Comparison of ENCODE assay signal across 8 mouse cellular contexts in genomic region chr16:96144748-96145109, GRCm38 (mm10). TPM values are rescaled to one million over a fixed set of nuclear protein-coding genes. Genes with fewer than 3 reads are reported as not detected.
DNase-seq lines count a peak whose midpoint lies in the region; ATAC-seq and TF ChIP-seq lines count a peak whose summit lies in the region.
"Not testable (repeated sequence)": the region's sequence is repeated elsewhere in the genome, so short reads cannot be mapped to it uniquely, and the experiment has no call there.

No protein-coding gene starts in this region.

- not testable (repeated sequence) for H3K4me2 ChIP-seq in CH12.LX (ENCODE audit: insufficient read depth, low read depth, poor library complexity, severe bottlenecking); kidney, embryonic 14.5 days (replicated peaks; ENCODE audit: low read depth, low read length); liver, embryonic 11.5 days
- peak overlapping the region; percentile 13; the same call in 1 of the 2 replicates for H3K4me2 ChIP-seq in hindbrain, embryonic 13.5 days
- peak overlapping the region; percentile 78; the same call in 1 of the 2 replicates for H3K4me2 ChIP-seq in neural tube, embryonic 12.5 days (replicated peaks)

- not testable (repeated sequence) for TF ChIP-seq CTCF in CH12.LX (conservative IDR thresholded peaks at IDR 0.05 in 1 of 2, IDR thresholded peaks at IDR 0.05 in 1 of 2; ENCODE audit: low read depth in 2 of 2, low read length in 2 of 2)

- H3K79me2 ChIP-seq in CH12.LX (replicated peaks; ENCODE audit: control insufficient read depth, extremely low read depth, insufficient read depth, poor library complexity, severe bottlenecking) = peaks cover 13% of the 10 kb centered on the region

- dilution Hi-C loops in CH12.LX (cut with MboI; ENCODE audit: extremely low pct_ligation_motif_present, extremely low pct_unique_long_range_greater_than_20kb, low sequenced_read_pairs) = not testable (repeated sequence)

- peak overlapping the region in 2 of 3 experiments; percentile 54 to 64 for H3K4me3 ChIP-seq in CH12.LX (replicated peaks in 1 of 3; ENCODE audit: low read depth in 2 of 3, low read length in 2 of 3, poor library complexity in 1 of 3)
- peak overlapping the region; percentile 69 for H3K4me3 ChIP-seq in erythroblast, embryonic 14.5 days (replicated peaks)
- H3K4me3 ChIP-seq in heart, embryonic 10.5 days = peak overlapping the region; percentile 84
- H3K4me3 ChIP-seq in hindbrain, embryonic 13.5 days = peak overlapping the region; percentile 86; the same call in 1 of the 2 replicates
- H3K4me3 ChIP-seq in kidney, embryonic 14.5 days (ENCODE audit: low read length) = peak overlapping the region; percentile 85; the same call in 1 of the 2 replicates
- peak overlapping the region; percentile 91 for H3K4me3 ChIP-seq in liver, embryonic 11.5 days (ENCODE audit: low read depth, low read length)
- peak overlapping the region; percentile 100 for H3K4me3 ChIP-seq in megakaryocyte, embryonic 14.5 days (replicated peaks)
- H3K4me3 ChIP-seq in neural tube, embryonic 12.5 days = not testable (repeated sequence)

- not testable (repeated sequence) for DNase-seq in CH12.LX (ENCODE audit: extremely low read depth); heart, embryonic 10.5 days (ENCODE audit: low spot score); liver, embryonic 11.5 days (ENCODE audit: low spot score)

- ATAC-seq in hindbrain, embryonic 13.5 days (ENCODE audit: low FRiP score) = peak; percentile 50
- ATAC-seq in kidney, embryonic 14.5 days (ENCODE audit: low FRiP score, low TSS enrichment) = peak; percentile 5; the same call in 1 of the 2 replicates
- peak; percentile 18 for ATAC-seq in liver, embryonic 11.5 days (replicated peaks; ENCODE audit: low FRiP score)
- ATAC-seq in neural tube, embryonic 12.5 days (ENCODE audit: low FRiP score, low read depth) = peak; percentile 67

- not testable (repeated sequence) for H3K27me3 ChIP-seq in CH12.LX (replicated peaks); erythroblast, embryonic 14.5 days (ENCODE audit: control insufficient read depth); heart, embryonic 10.5 days (ENCODE audit: insufficient read depth, poor library complexity, severe bottlenecking); hindbrain, embryonic 13.5 days; kidney, embryonic 14.5 days (ENCODE audit: control insufficient read depth, insufficient read depth, low read length); liver, embryonic 11.5 days (replicated peaks; ENCODE audit: control insufficient read depth, insufficient read depth, low read length); megakaryocyte, embryonic 14.5 days (replicated peaks); neural tube, embryonic 12.5 days (replicated peaks)

- not testable (repeated sequence) for TF ChIP-seq EP300 in CH12.LX (IDR thresholded peaks at IDR 0.05; ENCODE audit: low read length)

- not testable (repeated sequence) for TF ChIP-seq POLR2A in CH12.LX (IDR thresholded peaks at IDR 0.05; ENCODE audit: low read depth, low read length)

- peaks cover 13 to 30% of the 10 kb centered on the region in 2 experiments for H3K4me1 ChIP-seq in CH12.LX (ENCODE audit: control insufficient read depth in 1 of 2, insufficient read depth in 2 of 2)
- H3K4me1 ChIP-seq in erythroblast, embryonic 14.5 days (ENCODE audit: control insufficient read depth) = peaks cover 30% of the 10 kb centered on the region
- peaks cover 38% of the 10 kb centered on the region for H3K4me1 ChIP-seq in heart, embryonic 10.5 days
- peaks cover 30% of the 10 kb centered on the region for H3K4me1 ChIP-seq in hindbrain, embryonic 13.5 days (replicated peaks)
- peaks cover 11% of the 10 kb centered on the region; the same call in 1 of the 2 replicates for H3K4me1 ChIP-seq in kidney, embryonic 14.5 days (ENCODE audit: control insufficient read depth, insufficient read depth, low read length)
- peaks cover 17% of the 10 kb centered on the region for H3K4me1 ChIP-seq in liver, embryonic 11.5 days (replicated peaks; ENCODE audit: control insufficient read depth, insufficient read depth, low read length)
- H3K4me1 ChIP-seq in megakaryocyte, embryonic 14.5 days = peaks cover 35% of the 10 kb centered on the region
- peaks cover 11% of the 10 kb centered on the region for H3K4me1 ChIP-seq in neural tube, embryonic 12.5 days

- not testable (repeated sequence) for H3K27ac ChIP-seq in CH12.LX (ENCODE audit: insufficient read depth, low read depth); hindbrain, embryonic 13.5 days; kidney, embryonic 14.5 days (ENCODE audit: low read depth, low read length); liver, embryonic 11.5 days (ENCODE audit: low read depth, low read length); neural tube, embryonic 12.5 days
- H3K27ac ChIP-seq in heart, embryonic 10.5 days = peak overlapping the region; percentile 86

- H3K9me3 ChIP-seq in CH12.LX (replicated peaks; ENCODE audit: low read length) = peaks cover 10% of the 10 kb centered on the region
- H3K9me3 ChIP-seq in erythroblast, embryonic 14.5 days (ENCODE audit: control insufficient read depth, low read length) = peaks cover 10% of the 10 kb centered on the region
- not testable (repeated sequence) for H3K9me3 ChIP-seq in heart, embryonic 10.5 days; hindbrain, embryonic 13.5 days; kidney, embryonic 14.5 days (ENCODE audit: control insufficient read depth, low read length); liver, embryonic 11.5 days (ENCODE audit: control insufficient read depth, low read length); neural tube, embryonic 12.5 days
- peaks cover 19% of the 10 kb centered on the region for H3K9me3 ChIP-seq in megakaryocyte, embryonic 14.5 days

- in situ Hi-C loops in CH12.LX (cut with MboI; ENCODE audit: low pct_ligation_motif_present, low pct_unique_long_range_greater_than_20kb, low sequenced_read_pairs) = not testable (repeated sequence)

- WGBS in heart, embryonic 10.5 days = 28% methylated on average over 6 of the region's 6 CpGs
- WGBS in hindbrain, embryonic 13.5 days = 31% methylated on average over 6 of the region's 6 CpGs
- 26% methylated on average over 6 of the region's 6 CpGs for WGBS in kidney, embryonic 14.5 days
- 24% methylated on average over 6 of the region's 6 CpGs for WGBS in liver, embryonic 11.5 days
- 28% methylated on average over 6 of the region's 6 CpGs for WGBS in neural tube, embryonic 12.5 days

- H3K9ac ChIP-seq in CH12.LX (ENCODE audit: insufficient read depth, low read depth); hindbrain, embryonic 13.5 days; kidney, embryonic 14.5 days (ENCODE audit: low read depth, low read length); liver, embryonic 11.5 days (ENCODE audit: low read depth, low read length); neural tube, embryonic 12.5 days: not testable (repeated sequence)

- H3K36me3 ChIP-seq in CH12.LX (replicated peaks in 1 of 2; ENCODE audit: control insufficient read depth in 1 of 2, insufficient read depth in 1 of 2, low read length in 1 of 2) = peaks cover 0 to 27% of the 10 kb centered on the region in 2 experiments
- H3K36me3 ChIP-seq in erythroblast, embryonic 14.5 days (ENCODE audit: control insufficient read depth); heart, embryonic 10.5 days; hindbrain, embryonic 13.5 days; kidney, embryonic 14.5 days (ENCODE audit: control insufficient read depth, insufficient read depth, low read length); liver, embryonic 11.5 days (ENCODE audit: control insufficient read depth, insufficient read depth, low read length); megakaryocyte, embryonic 14.5 days (replicated peaks; ENCODE audit: low read length); neural tube, embryonic 12.5 days: not testable (repeated sequence)

- not testable (repeated sequence) for TF ChIP-seq RAD21 in CH12.LX (IDR thresholded peaks at IDR 0.05; ENCODE audit: low read depth, low read length)

RNA-seq across cellular contexts. Expression of gene Wrb, which starts 0.5 kb away (rescaled TPM):
- total RNA-seq in CH12.LX (2012; rRNA removed) = 34.5 and 40.3 TPM in 2 replicates
- total RNA-seq in CH12.LX (2014; rRNA removed) = 58.8 and 59.7 TPM in 2 replicates
- 45.2 and 51.3 TPM in 2 replicates for polyA plus RNA-seq in CH12.LX (2012; ENCODE audit: insufficient read length, low read depth)
- 0.04 and 0.07 TPM in 2 replicates for polyA plus RNA-seq in erythroblast, embryonic 14.5 days (2012)
- 94.3 and 111 TPM in 2 replicates for polyA plus RNA-seq in heart, embryonic 10.5 days (2016; fragmentation: Nextera tagmentation; extraction: Ambion mirVana)
- 169 and 172 TPM in 2 replicates for polyA plus RNA-seq in hindbrain, embryonic 13.5 days (2015; fragmentation: Nextera tagmentation; extraction: Ambion mirVana)
- polyA plus RNA-seq in kidney, embryonic 14.5 days (2014; fragmentation: Nextera tagmentation; extraction: Ambion mirVana) = 68.5 and 75.6 TPM in 2 replicates
- polyA plus RNA-seq in liver, embryonic 11.5 days (2014; fragmentation: Nextera tagmentation; extraction: Ambion mirVana) = 48.3 and 53.6 TPM in 2 replicates
- polyA plus RNA-seq in megakaryocyte, embryonic 14.5 days (2012; ENCODE audit: insufficient read depth, low replicate concordance) = 4.1 TPM in 1 of 2 replicates, not detected in the other
- polyA plus RNA-seq in neural tube, embryonic 12.5 days (2016; fragmentation: Nextera tagmentation; extraction: Ambion mirVana) = 120 and 123 TPM in 2 replicates

RNA-seq across cellular contexts. Expression of gene Hmgn1, which starts 17.2 kb away (rescaled TPM):
- total RNA-seq in CH12.LX (2012; rRNA removed) = 243 and 304 TPM in 2 replicates
- 394 and 426 TPM in 2 replicates for total RNA-seq in CH12.LX (2014; rRNA removed)
- 745 and 979 TPM in 2 replicates for polyA plus RNA-seq in CH12.LX (2012; ENCODE audit: insufficient read length, low read depth)
- polyA plus RNA-seq in erythroblast, embryonic 14.5 days (2012) = 7.3 and 8.2 TPM in 2 replicates
- polyA plus RNA-seq in heart, embryonic 10.5 days (2016; fragmentation: Nextera tagmentation; extraction: Ambion mirVana) = 554 and 714 TPM in 2 replicates
- polyA plus RNA-seq in hindbrain, embryonic 13.5 days (2015; fragmentation: Nextera tagmentation; extraction: Ambion mirVana) = 433 and 477 TPM in 2 replicates
- polyA plus RNA-seq in kidney, embryonic 14.5 days (2014; fragmentation: Nextera tagmentation; extraction: Ambion mirVana) = 746 and 807 TPM in 2 replicates
- polyA plus RNA-seq in liver, embryonic 11.5 days (2014; fragmentation: Nextera tagmentation; extraction: Ambion mirVana) = 450 and 470 TPM in 2 replicates
- 9.3 and 59.4 TPM in 2 replicates for polyA plus RNA-seq in megakaryocyte, embryonic 14.5 days (2012; ENCODE audit: insufficient read depth, low replicate concordance)
- polyA plus RNA-seq in neural tube, embryonic 12.5 days (2016; fragmentation: Nextera tagmentation; extraction: Ambion mirVana) = 680 and 694 TPM in 2 replicates

RNA-seq across cellular contexts. Expression of gene Lca5l, which starts 47.3 kb away (rescaled TPM):
- total RNA-seq in CH12.LX (2012; rRNA removed) = 0.04 TPM in 1 of 2 replicates, not detected in the other
- total RNA-seq in CH12.LX (2014; rRNA removed) = not detected in 2 replicates
- polyA plus RNA-seq in CH12.LX (2012; ENCODE audit: insufficient read length, low read depth) = 0.33 and 0.37 TPM in 2 replicates
- polyA plus RNA-seq in erythroblast, embryonic 14.5 days (2012) = not detected in 2 replicates
- 1.3 TPM in 2 replicates for polyA plus RNA-seq in heart, embryonic 10.5 days (2016; fragmentation: Nextera tagmentation; extraction: Ambion mirVana)
- 1.6 and 2.1 TPM in 2 replicates for polyA plus RNA-seq in hindbrain, embryonic 13.5 days (2015; fragmentation: Nextera tagmentation; extraction: Ambion mirVana)
- polyA plus RNA-seq in kidney, embryonic 14.5 days (2014; fragmentation: Nextera tagmentation; extraction: Ambion mirVana) = 1.5 TPM in 2 replicates
- polyA plus RNA-seq in liver, embryonic 11.5 days (2014; fragmentation: Nextera tagmentation; extraction: Ambion mirVana) = 0.32 and 0.38 TPM in 2 replicates
- 1.0 TPM in 1 of 2 replicates, not detected in the other for polyA plus RNA-seq in megakaryocyte, embryonic 14.5 days (2012; ENCODE audit: insufficient read depth, low replicate concordance)
- polyA plus RNA-seq in neural tube, embryonic 12.5 days (2016; fragmentation: Nextera tagmentation; extraction: Ambion mirVana) = 1.6 and 1.7 TPM in 2 replicates

RNA-seq across cellular contexts. Expression of gene Sh3bgr, which starts 55.5 kb away (rescaled TPM):
- 0.38 TPM in 1 of 2 replicates, not detected in the other for total RNA-seq in CH12.LX (2012; rRNA removed)
- not detected in 2 replicates for total RNA-seq in CH12.LX (2014; rRNA removed)
- 0.70 and 1.6 TPM in 2 replicates for polyA plus RNA-seq in CH12.LX (2012; ENCODE audit: insufficient read length, low read depth)
- polyA plus RNA-seq in erythroblast, embryonic 14.5 days (2012) = not detected in 2 replicates
- 465 and 713 TPM in 2 replicates for polyA plus RNA-seq in heart, embryonic 10.5 days (2016; fragmentation: Nextera tagmentation; extraction: Ambion mirVana)
- polyA plus RNA-seq in hindbrain, embryonic 13.5 days (2015; fragmentation: Nextera tagmentation; extraction: Ambion mirVana) = 1.6 and 2.9 TPM in 2 replicates
- 2.9 and 3.4 TPM in 2 replicates for polyA plus RNA-seq in kidney, embryonic 14.5 days (2014; fragmentation: Nextera tagmentation; extraction: Ambion mirVana)
- polyA plus RNA-seq in liver, embryonic 11.5 days (2014; fragmentation: Nextera tagmentation; extraction: Ambion mirVana) = 2.0 and 6.0 TPM in 2 replicates
- polyA plus RNA-seq in megakaryocyte, embryonic 14.5 days (2012; ENCODE audit: insufficient read depth, low replicate concordance) = 2.8 TPM in 1 of 2 replicates, not detected in the other
- 2.5 and 4.6 TPM in 2 replicates for polyA plus RNA-seq in neural tube, embryonic 12.5 days (2016; fragmentation: Nextera tagmentation; extraction: Ambion mirVana)

Comparison
In these comparisons a context has a peak if more than half of its experiments do, and no peak if none do; other contexts are left out.
1. ATAC-seq: peak in every context shown above with its lines; median percentile 67 in neural tube, embryonic 12.5 days; 50 in hindbrain, embryonic 13.5 days; 18 in liver, embryonic 11.5 days; 5 in kidney, embryonic 14.5 days.